ENCODE assay signal across 24 mouse cellular contexts in genomic region chr1:109170838-109171237, GRCm38 (mm10).
DNase-seq lines count a peak whose midpoint lies in the region; ATAC-seq and TF ChIP-seq lines count a peak whose summit lies in the region.
"Had no signal": no experiment of that assay in that cellular context is flagged by ENCODE, and none has a peak within 500 bp of the region (broad histone marks: within the 10 kb centered on the region; RNA-seq: fewer than 3 reads in every experiment).

No protein-coding gene starts in this region.

- H3K27ac ChIP-seq in forebrain, embryonic 13.5 days: no peak overlapping the region
- H3K27ac ChIP-seq in forebrain, embryonic 15.5 days (replicated peaks): no peak overlapping the region
- H3K27ac ChIP-seq in forebrain, postnatal 0 days (ENCODE audit: low read depth, low read length): no peak overlapping the region
- H3K27ac ChIP-seq in forebrain, embryonic 10.5 days: no peak overlapping the region
- H3K27ac ChIP-seq: embryonic facial prominence, embryonic 12.5 days; embryonic facial prominence, embryonic 15.5 days; gastrocnemius, adult 2 months; hindbrain, embryonic 12.5 days had no signal

- DNase-seq in forebrain, postnatal 0 days: peak; percentile 1
- no peak for DNase-seq in forebrain, embryonic 10.5 days (ENCODE audit: extremely low spot score, low spot score)
- DNase-seq in retina, postnatal 1 day: peak; percentile 1
- DNase-seq in retina, embryonic 14.5 days (ENCODE audit: low spot score): no peak
- DNase-seq: adrenal gland, postnatal 10 days; adrenal gland, postnatal 36 days; cerebellum, adult 11 months; cerebellum, adult 2 months; cerebellum, adult 9-11 months; cerebellum, postnatal 25 days; gastrocnemius, adult 2 months; gastrocnemius, postnatal 14 days; heart, adult 11 months; kidney, adult 18-20 months had no signal

- H3K36me3 ChIP-seq in forebrain, embryonic 13.5 days (ENCODE audit: poor library complexity, severe bottlenecking): no peaks in the 10 kb centered on the region
- H3K36me3 ChIP-seq in forebrain, embryonic 15.5 days: no peaks in the 10 kb centered on the region
- H3K36me3 ChIP-seq in forebrain, postnatal 0 days (ENCODE audit: insufficient read depth): no peaks in the 10 kb centered on the region
- H3K36me3 ChIP-seq in forebrain, embryonic 10.5 days (replicated peaks): no peaks in the 10 kb centered on the region
- H3K36me3 ChIP-seq: embryonic facial prominence, embryonic 12.5 days; embryonic facial prominence, embryonic 15.5 days; hindbrain, embryonic 12.5 days had no signal

- no peak for TF ChIP-seq CTCF in forebrain, postnatal 0 days (IDR thresholded peaks at IDR 0.05; ENCODE audit: low read depth)

- no peaks in the 10 kb centered on the region for H3K9me3 ChIP-seq in forebrain, embryonic 13.5 days (replicated peaks)
- H3K9me3 ChIP-seq in forebrain, embryonic 15.5 days: no peaks in the 10 kb centered on the region
- no peaks in the 10 kb centered on the region for H3K9me3 ChIP-seq in forebrain, postnatal 0 days (ENCODE audit: low read length)
- no peaks in the 10 kb centered on the region for H3K9me3 ChIP-seq in forebrain, embryonic 10.5 days
- H3K9me3 ChIP-seq: embryonic facial prominence, embryonic 12.5 days; embryonic facial prominence, embryonic 15.5 days; hindbrain, embryonic 12.5 days had no signal

- H3K4me2 ChIP-seq in forebrain, embryonic 13.5 days: no peak overlapping the region
- H3K4me2 ChIP-seq in forebrain, embryonic 15.5 days (replicated peaks): no peak overlapping the region
- no peak overlapping the region for H3K4me2 ChIP-seq in forebrain, postnatal 0 days (ENCODE audit: low read depth)
- H3K4me2 ChIP-seq: embryonic facial prominence, embryonic 12.5 days; embryonic facial prominence, embryonic 15.5 days; heart, embryonic 11.5 days; hindbrain, embryonic 12.5 days had no signal

- no peak overlapping the region for H3K9ac ChIP-seq in forebrain, embryonic 13.5 days
- no peak overlapping the region for H3K9ac ChIP-seq in forebrain, embryonic 15.5 days (replicated peaks)
- no peak overlapping the region for H3K9ac ChIP-seq in forebrain, postnatal 0 days
- H3K9ac ChIP-seq: embryonic facial prominence, embryonic 12.5 days; embryonic facial prominence, embryonic 15.5 days; hindbrain, embryonic 12.5 days had no signal

- H3K4me1 ChIP-seq in forebrain, embryonic 13.5 days: no peaks in the 10 kb centered on the region
- no peaks in the 10 kb centered on the region for H3K4me1 ChIP-seq in forebrain, embryonic 15.5 days
- no peaks in the 10 kb centered on the region for H3K4me1 ChIP-seq in forebrain, postnatal 0 days (ENCODE audit: insufficient read depth)
- H3K4me1 ChIP-seq in forebrain, embryonic 10.5 days: no peaks in the 10 kb centered on the region
- H3K4me1 ChIP-seq: embryonic facial prominence, embryonic 12.5 days; embryonic facial prominence, embryonic 15.5 days; hindbrain, embryonic 12.5 days had no signal

- no peaks in the 10 kb centered on the region for H3K27me3 ChIP-seq in forebrain, embryonic 13.5 days
- H3K27me3 ChIP-seq in forebrain, embryonic 15.5 days: no peaks in the 10 kb centered on the region
- H3K27me3 ChIP-seq in forebrain, postnatal 0 days (ENCODE audit: insufficient read depth, low read length): no peaks in the 10 kb centered on the region
- H3K27me3 ChIP-seq in forebrain, embryonic 10.5 days (ENCODE audit: poor library complexity, severe bottlenecking): no peaks in the 10 kb centered on the region
- H3K27me3 ChIP-seq: embryonic facial prominence, embryonic 12.5 days; embryonic facial prominence, embryonic 15.5 days; hindbrain, embryonic 12.5 days; Patski had no signal

- 71% methylated on average over 1 of the region's 1 CpGs for WGBS in forebrain, embryonic 13.5 days
- 71% methylated on average over 1 of the region's 1 CpGs for WGBS in forebrain, embryonic 15.5 days
- WGBS in forebrain, postnatal 0 days: 70% methylated on average over 1 of the region's 1 CpGs
- WGBS in forebrain, embryonic 10.5 days: 95% methylated on average over 1 of the region's 1 CpGs

- 0 out of 2 replicates have a peak, but pooled peaks have one; percentile 33 for ATAC-seq in forebrain, embryonic 13.5 days
- no peak for ATAC-seq in forebrain, embryonic 15.5 days (replicated peaks)
- no peak; the same call in 1 of the 2 replicates for ATAC-seq in forebrain, postnatal 0 days
- ATAC-seq: hindbrain, embryonic 16.5 days; inflammation-experienced regulatory T-cells, adult 6 months; intestine, embryonic 16.5 days; Patski had no signal

- H3K4me3 ChIP-seq in forebrain, embryonic 13.5 days: no peak overlapping the region
- no peak overlapping the region for H3K4me3 ChIP-seq in forebrain, embryonic 15.5 days
- H3K4me3 ChIP-seq in forebrain, postnatal 0 days (ENCODE audit: low read depth, low read length): no peak overlapping the region
- no peak overlapping the region for H3K4me3 ChIP-seq in forebrain, embryonic 10.5 days
- H3K4me3 ChIP-seq: embryonic facial prominence, embryonic 12.5 days; embryonic facial prominence, embryonic 15.5 days; gastrocnemius, adult 2 months; hindbrain, embryonic 12.5 days had no signal

Comparison
In these comparisons a context has a peak if more than half of its experiments do, and no peak if none do; other contexts are left out.
1. DNase-seq: peak in forebrain, postnatal 0 days (single experiment) and retina, postnatal 1 day (single experiment); none in forebrain, embryonic 10.5 days (single experiment) and retina, embryonic 14.5 days (single experiment).